ENCODE assay signal across 18 mouse cellular contexts in the genomic region with DNA sequence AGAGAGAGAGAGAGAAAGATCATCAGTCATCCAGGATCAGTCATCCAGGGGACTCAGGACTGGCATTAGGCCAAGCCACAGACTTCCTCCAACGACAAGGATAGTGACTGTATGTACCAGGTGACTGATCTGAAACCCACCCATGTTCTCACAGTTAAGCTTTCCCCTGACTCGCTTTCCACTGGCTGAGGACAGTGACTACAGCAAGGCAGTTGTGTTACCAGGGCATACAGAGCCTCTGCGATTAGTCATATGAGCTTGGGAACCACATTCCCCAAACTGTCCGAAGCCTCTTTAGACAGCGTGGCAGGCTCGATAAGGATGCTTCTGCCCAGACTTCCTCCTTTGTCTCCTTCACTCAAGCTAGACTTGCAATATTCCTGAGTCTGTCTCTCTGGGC. TPM values are rescaled to one million over a fixed set of nuclear protein-coding genes. Genes with fewer than 3 reads are reported as not detected.
A peak's percentile ranks its signal among the peaks of the same experiment; 100 is the strongest.
DNase-seq lines count a peak whose midpoint lies in the region; ATAC-seq lines count a peak whose summit lies in the region.
"Had no signal": no experiment of that assay in that cellular context is flagged by ENCODE, and none has a peak within 500 bp of the region (broad histone marks: within the 10 kb centered on the region; RNA-seq: fewer than 3 reads in every experiment).

No protein-coding gene starts in this region.

- peak; percentile 75 for ATAC-seq in megakaryocyte-erythroid progenitor cell, adult 5-6 weeks (replicated peaks; ENCODE audit: low FRiP score, low TSS enrichment, poor library complexity, severe bottlenecking)
- ATAC-seq: forebrain, embryonic 13.5 days; intestine, embryonic 15.5 days; midbrain, embryonic 15.5 days had no signal

- DNase-seq in 416B (ENCODE audit: low read depth) = peak; percentile 74
- peak; percentile 23 for DNase-seq in CD4-positive, CD25-positive, alpha-beta regulatory T cell, adult 2 months (ENCODE audit: low read depth, low spot score)
- peak; percentile 36 for DNase-seq in c-Kit-positive CD71-negative TER-119-negative erythroid progenitor cells, embryonic 14.5 days (ENCODE audit: low read depth)
- DNase-seq in frontal cortex, postnatal 36 days (ENCODE audit: low spot score in 2 of 2) = no peak
- DNase-seq in gastrocnemius, postnatal 4 days (ENCODE audit: low spot score in 2 of 2) = no peak
- DNase-seq in urinary bladder, postnatal 10 days (ENCODE audit: low spot score) = no peak
- no peak for DNase-seq in frontal cortex, postnatal 14 days (ENCODE audit: low spot score in 2 of 2)
- DNase-seq: cerebellum, adult 2 months; gastrocnemius, postnatal 36 days; heart, postnatal 14 days; kidney, adult 9 months; left cerebral cortex, postnatal 4 days; lung, embryonic 14.5 days; thymus, postnatal 36 days had no signal

RNA-seq across cellular contexts. Expression of a gene that starts 43.7 kb away (rescaled TPM):
- 0.26 TPM in 1 of 2 replicates, not detected in the other for total RNA-seq in megakaryocyte-erythroid progenitor cell, adult 5-6 weeks (2014; fragmentation: Nextera tagmentation)
- 1.4 and 4.5 TPM in 2 replicates for total RNA-seq in megakaryocyte-erythroid progenitor cell, adult 5-6 weeks (2017)
- 10 to 100 TPM; 33.8 to 49.3 TPM for total RNA-seq in gastrocnemius, postnatal 4 days (2021)

Comparison
In these comparisons a context has a peak if more than half of its experiments do, and no peak if none do; other contexts are left out.
1. DNase-seq: peak in 416B (single experiment), CD4-positive, CD25-positive, alpha-beta regulatory T cell, adult 2 months (single experiment) and c-Kit-positive CD71-negative TER-119-negative erythroid progenitor cells, embryonic 14.5 days (single experiment); none in frontal cortex, postnatal 36 days (0 of 2), gastrocnemius, postnatal 4 days (0 of 2), urinary bladder, postnatal 10 days (single experiment) and frontal cortex, postnatal 14 days (0 of 2).
2. RNA of a gene that starts 43.7 kb away (total RNA-seq): 33.8 to 49.3 TPM in gastrocnemius, postnatal 4 days; 0.26 to 4.5 TPM in megakaryocyte-erythroid progenitor cell, adult 5-6 weeks; every median in the first group is over 4 times any median in the second.